Mouse (Mus musculus) lung, embryonic 14.5 days (tissue): ENCODE results near the gene Ajap1. TPM values are rescaled to one million over a fixed set of nuclear protein-coding genes. Genes with fewer than 3 reads are reported as not detected.
A peak's percentile ranks its signal among the peaks of the same experiment; 100 is the strongest.

Source experiments
- ATAC-seq: fragments of 200-750 bp; cut with Nextera tagmentation; 2 replicates; pipeline ENCODE4 v1.8.0; 2017; ENCODE audit warnings: mild to moderate bottlenecking, moderate TSS enrichment, moderate library complexity; ENCODE audit not compliant: insufficient read depth
- DNase-seq: peaks from one replicate; pipeline ENCODE4 v3.0.0-alpha.2; 2015
- H3K27ac ChIP-seq: fragments of 300-500 bp; sonication (generic); 2 replicates; pipeline ENCODE4 v1.5.1; 2014; ENCODE audit warnings: low read depth, mild to moderate bottlenecking, moderate library complexity
- H3K27me3 ChIP-seq: fragments of 300-500 bp; sonication (generic); 2 replicates; pipeline ENCODE4 v1.6.1; 2014; ENCODE audit warnings: low read length, control low read depth; ENCODE audit not compliant: insufficient read depth
- H3K36me3 ChIP-seq: fragments of 300-500 bp; sonication (generic); 2 replicates; pipeline ENCODE4 v1.6.1; 2014; ENCODE audit warnings: control low read depth; ENCODE audit not compliant: insufficient read depth
- H3K4me1 ChIP-seq: fragments of 300-500 bp; sonication (generic); 2 replicates; pipeline ENCODE4 v1.6.1; 2014; ENCODE audit warnings: antibody characterized with exemption, control low read depth; ENCODE audit not compliant: insufficient read depth
- H3K4me2 ChIP-seq: fragments of 300-500 bp; sonication (generic); 2 replicates; pipeline ENCODE4 v1.6.1; 2014; ENCODE audit warnings: mild to moderate bottlenecking
- H3K4me3 ChIP-seq: fragments of 300-500 bp; sonication (generic); 2 replicates; pipeline ENCODE4 v1.5.1; 2014; ENCODE audit warnings: low read depth, low read length
- H3K9ac ChIP-seq: fragments of 300-500 bp; sonication (generic); 2 replicates; pipeline ENCODE4 v1.6.1; 2014
- H3K9me3 ChIP-seq: fragments of 300-500 bp; sonication (generic); 2 replicates; pipeline ENCODE4 v1.6.1; 2016; ENCODE audit warnings: low read depth, low read length, control low read depth
- CTCF ChIP-seq: IDR thresholded peaks from 2 replicates; pipeline ENCODE4 v1.5.1; 2016; ENCODE audit warnings: antibody characterized with exemption, low read depth
- WGBS: fragments of 180-500 bp; shearing (Covaris S2); extraction: QIAGEN DNeasy Blood & Tissue Kit; methylation state at CpG from one replicate; pipeline ENCODE4 v1.1.7; 2014; 5-methylcytosine and 5-hydroxymethylcytosine counted together
- polyA plus RNA-seq: library from polyadenylated mRNA; unstranded; fragments of >200 nt; fragmentation: Nextera tagmentation; extraction: Ambion mirVana; gene quantifications from 2 replicates; pipeline ENCODE4 v1.2.1, GENCODE M21; 2014

The Ajap1 gene
- polyA plus RNA-seq, 1 experiment from 2014 or later, result not detected

DNA sequence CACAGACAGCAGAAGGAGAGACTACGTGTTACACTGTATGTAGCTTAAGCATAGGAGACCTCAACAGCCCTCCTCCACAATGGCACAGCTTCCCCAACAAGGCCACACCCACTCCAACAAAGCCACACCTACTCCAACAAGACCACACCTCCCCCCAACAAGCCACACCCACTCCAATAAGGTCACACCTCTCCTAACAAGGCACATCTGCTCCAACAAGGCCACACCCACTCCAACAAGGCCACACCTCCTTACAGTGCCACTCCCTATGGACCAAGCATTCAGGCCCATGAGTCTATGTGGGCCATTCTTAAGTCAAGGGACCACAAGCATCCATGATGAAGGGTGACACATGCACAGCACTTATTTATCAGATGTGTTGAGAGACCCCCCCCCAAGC, 28.9 kb upstream of the Ajap1 start:
- Histone ChIP-seq H3K4me2 (no peak overlapping the region), H3K9ac (no peak overlapping the region), H3K4me3 (no peak overlapping the region), H3K36me3 (no peaks in the 10 kb centered on the region), H3K9me3 (no peaks in the 10 kb centered on the region), H3K27me3 (no peaks in the 10 kb centered on the region), H3K27ac (no peak overlapping the region), H3K4me1 (no peaks in the 10 kb centered on the region)
- WGBS, result 90% methylated on average over 1 of the region's 1 CpGs
- ATAC-seq, result no peak
- TF ChIP-seq CTCF, result no peak
- no peak for DNase-seq

- H3K9ac ChIP-seq, result no peak overlapping the region
- H3K36me3 ChIP-seq, result no peaks in the 10 kb centered on the region
- ATAC-seq, result no peak
- TF ChIP-seq CTCF, result no peak
- H3K4me1 ChIP-seq, result no peaks in the 10 kb centered on the region
- no peak overlapping the region for H3K4me3 ChIP-seq
- no peak overlapping the region for H3K27ac ChIP-seq
- DNase-seq, result no peak
- H3K9me3 ChIP-seq, result no peaks in the 10 kb centered on the region
- H3K4me2 ChIP-seq, result no peak overlapping the region
- WGBS, result 42% methylated on average over 7 of the region's 7 CpGs
- H3K27me3 ChIP-seq, result no peaks in the 10 kb centered on the region
These were observed 19.3 kb upstream of the Ajap1 start for GRCm38 (mm10) chr4:153501936-153502335.

DNA sequence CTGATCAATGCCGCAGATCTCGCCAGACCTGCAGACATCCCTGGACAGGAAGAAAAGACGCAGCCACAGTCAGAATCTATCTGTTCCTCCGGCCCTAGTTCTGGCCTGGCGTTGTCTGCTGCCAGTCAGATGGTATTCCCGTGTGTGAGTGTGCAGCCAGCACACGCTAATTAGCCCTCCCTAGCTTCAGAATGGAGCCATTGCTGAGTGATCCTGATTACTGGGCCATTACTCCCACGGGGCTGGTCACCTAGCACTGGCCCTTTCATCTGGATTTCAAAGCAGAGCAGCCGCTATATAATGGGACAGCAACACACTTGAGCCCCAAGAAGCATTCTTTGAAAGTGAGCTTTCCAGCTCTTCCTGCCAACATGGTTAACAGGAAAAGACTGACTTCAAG, 9.8 kb upstream of the Ajap1 start:
- H3K27me3 ChIP-seq, result no peaks in the 10 kb centered on the region
- no peak for ATAC-seq
- H3K9me3 ChIP-seq, result no peaks in the 10 kb centered on the region
- no peak for TF ChIP-seq CTCF
- H3K27ac ChIP-seq, result no peak overlapping the region
- H3K4me1 ChIP-seq, result no peaks in the 10 kb centered on the region
- H3K4me2 ChIP-seq, result no peak overlapping the region
- no peak for DNase-seq
- no peak overlapping the region for H3K9ac ChIP-seq
- WGBS, result 74% methylated on average over 9 of the region's 9 CpGs
- H3K36me3 ChIP-seq, result no peaks in the 10 kb centered on the region
- H3K4me3 ChIP-seq, result no peak overlapping the region

- Histone ChIP-seq H3K4me3 (no peak overlapping the region), H3K9me3 (no peaks in the 10 kb centered on the region), H3K4me2 (no peak overlapping the region), H3K4me1 (no peaks in the 10 kb centered on the region), H3K36me3 (no peaks in the 10 kb centered on the region), H3K27ac (no peak overlapping the region), H3K27me3 (peaks cover 9% of the 10 kb centered on the region), H3K9ac (no peak overlapping the region)
- DNase-seq, result no peak
- 73% methylated on average over 8 of the region's 8 CpGs for WGBS
- no peak for ATAC-seq
- TF ChIP-seq CTCF, result no peak
These were observed 6.5 kb upstream of the Ajap1 start for GRCm38 (mm10) chr4:153489116-153489515.

- no peak for TF ChIP-seq CTCF
- H3K9ac ChIP-seq, result no peak overlapping the region
- peaks cover 40% of the 10 kb centered on the region for H3K27me3 ChIP-seq
- 54% methylated on average over 4 of the region's 4 CpGs for WGBS
- no peak overlapping the region for H3K4me2 ChIP-seq
- no peak for DNase-seq
- H3K27ac ChIP-seq, result no peak overlapping the region
- H3K36me3 ChIP-seq, result no peaks in the 10 kb centered on the region
- H3K4me1 ChIP-seq, result no peaks in the 10 kb centered on the region
- H3K9me3 ChIP-seq, result no peaks in the 10 kb centered on the region
- H3K4me3 ChIP-seq, result no peak overlapping the region
- no peak for ATAC-seq
These were observed 3.3 kb upstream of the Ajap1 start for GRCm38 (mm10) chr4:153485913-153486312.

- ATAC-seq, result no peak
- WGBS, result 5% methylated on average over 7 of the region's 7 CpGs
These were observed 1.8 kb upstream of the Ajap1 start for GRCm38 (mm10) chr4:153484392-153484791.

GRCm38 (mm10) chr4:153481361-153482234, 1.0 kb downstream of the Ajap1 start:
- H3K4me2 ChIP-seq, result peak overlapping the region; percentile 59
- 1% methylated on average over 57 of the region's 71 CpGs for WGBS
- no peak overlapping the region for H3K27ac ChIP-seq
- no peak for TF ChIP-seq CTCF
- no peaks in the 10 kb centered on the region for H3K36me3 ChIP-seq
- H3K9ac ChIP-seq, result no peak overlapping the region
- H3K27me3 ChIP-seq, result peaks cover 75% of the 10 kb centered on the region
- no peaks in the 10 kb centered on the region for H3K9me3 ChIP-seq
- DNase-seq (no peak), ATAC-seq (no peak)
- no peaks in the 10 kb centered on the region for H3K4me1 ChIP-seq
- H3K4me3 ChIP-seq, result peak overlapping the region; percentile 34

More at GRCm38 (mm10) chr4:153484392-153484791, 1.8 kb upstream of the Ajap1 start:
- no peak overlapping the region for H3K4me3 ChIP-seq
- no peaks in the 10 kb centered on the region for H3K4me1 ChIP-seq
- peak; percentile 76 for TF ChIP-seq CTCF
- H3K9ac ChIP-seq, result no peak overlapping the region
- no peaks in the 10 kb centered on the region for H3K36me3 ChIP-seq
- H3K4me2 ChIP-seq, result no peak overlapping the region
- H3K27ac ChIP-seq, result no peak overlapping the region
- H3K9me3 ChIP-seq, result no peaks in the 10 kb centered on the region
- peak; percentile 81 for DNase-seq
- H3K27me3 ChIP-seq, result peaks cover 55% of the 10 kb centered on the region
